Mouse (Mus musculus): ENCODE data around the gene Timm29.

GRCm38 (mm10) chr9:21565004-21565586 lies 27.4 kb upstream of the Timm29 start:
- TF ChIP-seq CTCF (IDR thresholded peaks at IDR 0.05; ENCODE audit: extremely low read depth, insufficient read length, insufficient replicate concordance, low read depth, low read length): no peak
- TF ChIP-seq POLR2A (IDR thresholded peaks at IDR 0.05; ENCODE audit: low read depth, low read length): no peak

All from small intestine, adult 2 months (tissue).